Mouse (Mus musculus): ENCODE measurements around the gene Rnf40.
"Not testable (repeated sequence)": the region's sequence is repeated elsewhere in the genome, so short reads cannot be mapped to it uniquely, and the experiment has no call there.

GRCm38 (mm10) chr7:127618402-127618801, 29.8 kb downstream of the Rnf40 start:
- not testable (repeated sequence) for TF ChIP-seq KAT2A (conservative IDR thresholded peaks at IDR 0.05; ENCODE audit: low read depth, low read length); MXI1 (IDR thresholded peaks at IDR 0.05; ENCODE audit: low read depth, low read length)
